Mouse (Mus musculus) left cerebral cortex, postnatal 14 days (tissue): ENCODE results near the gene Arid5b. TPM values are rescaled to one million over a fixed set of nuclear protein-coding genes. Genes with fewer than 3 reads are reported as not detected.

Experiments used
- DNase-seq, 2 experiments: peaks; one replicate each; pipeline ENCODE4 v3.0.0; 2021 to 2022; ENCODE audit warnings: low spot score in 2 of 2, mixed read lengths in 1 of 2
- intact Hi-C: fragments of 180-260 bp; cut with DNase I; formaldehyde crosslinking; loops from one replicate; pipeline ENCODE4 v1.15.1; 2025
- total RNA-seq, 2 experiments: library from RNA; stranded (reverse); gene quantifications; 2 replicates each; pipeline ENCODE4 v1.2.3; 2021

The Arid5b gene
- total RNA-seq, 2 experiments from 2014 or later: 24.3 to 25.8 TPM

GRCm38 (mm10) chr10:68175811-68176210 is 102.7 kb downstream of the Arid5b start:
- no peak for DNase-seq
- intact Hi-C loops: no loop called here

DNA sequence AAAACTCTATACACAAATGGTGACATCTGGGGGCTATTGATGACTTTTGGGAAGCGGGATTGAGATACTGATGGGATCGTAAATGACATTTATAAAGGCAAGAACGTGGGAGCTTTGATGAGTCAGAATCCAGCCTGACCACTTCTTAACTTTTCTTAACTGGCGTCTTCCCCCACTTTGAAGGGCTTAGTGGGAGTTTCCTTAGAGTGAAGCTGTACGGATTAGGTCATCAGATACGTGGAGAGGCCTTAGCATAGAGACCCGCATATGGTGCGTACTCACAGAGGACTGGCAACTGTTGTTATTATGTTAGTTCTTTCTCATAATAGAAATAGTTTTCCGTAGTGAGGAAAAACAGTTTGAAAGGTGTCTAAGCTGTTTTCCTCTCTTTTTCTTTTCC is 104.9 kb downstream of the Arid5b start:
- DNase-seq: no peak
- intact Hi-C loops: no loop called here

DNA sequence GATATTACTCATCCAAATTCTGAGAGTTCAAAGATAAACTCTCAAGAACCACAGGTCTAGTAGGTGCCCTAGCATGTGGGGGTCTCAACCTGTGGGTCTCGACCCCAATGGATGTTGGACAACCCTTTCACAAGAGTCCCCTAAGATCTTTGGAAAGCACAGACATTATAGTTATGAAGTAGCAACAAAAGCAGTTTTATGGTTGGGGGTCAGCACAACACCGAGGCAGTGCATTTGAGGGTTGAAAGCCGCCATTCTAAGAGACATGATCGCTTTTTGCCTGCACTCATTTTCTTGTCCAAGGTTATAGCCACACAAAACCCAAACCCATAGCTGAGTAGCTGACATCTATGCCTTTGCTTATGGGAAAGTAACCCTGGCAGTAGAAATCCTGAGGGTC is 105.6 kb downstream of the Arid5b start:
- intact Hi-C loops: no loop called here

DNA sequence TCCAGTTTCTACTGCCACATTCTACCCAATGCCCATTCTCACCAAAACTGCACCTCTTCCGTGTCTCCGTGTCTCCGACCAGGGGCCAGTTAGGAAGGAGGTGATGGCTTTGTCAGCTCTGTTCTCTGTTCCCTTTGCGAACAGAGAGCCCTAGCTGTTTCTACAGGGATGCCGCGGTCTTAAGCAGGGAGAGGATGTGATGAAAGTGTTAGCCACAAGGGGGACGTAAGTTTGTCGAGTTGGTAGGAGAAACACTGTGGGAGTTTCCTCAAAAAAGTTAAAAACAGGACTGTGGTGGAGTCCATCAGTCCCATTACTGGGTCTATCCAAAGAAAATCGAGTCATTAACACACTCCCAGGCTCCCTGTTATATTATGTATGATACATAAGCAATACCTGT is 106.6 kb downstream of the Arid5b start:
- intact Hi-C loops: no loop called here
- DNase-seq: no peak

More for the DNA sequence above, 105.6 kb downstream of the Arid5b start:
- DNase-seq: no peak

DNA sequence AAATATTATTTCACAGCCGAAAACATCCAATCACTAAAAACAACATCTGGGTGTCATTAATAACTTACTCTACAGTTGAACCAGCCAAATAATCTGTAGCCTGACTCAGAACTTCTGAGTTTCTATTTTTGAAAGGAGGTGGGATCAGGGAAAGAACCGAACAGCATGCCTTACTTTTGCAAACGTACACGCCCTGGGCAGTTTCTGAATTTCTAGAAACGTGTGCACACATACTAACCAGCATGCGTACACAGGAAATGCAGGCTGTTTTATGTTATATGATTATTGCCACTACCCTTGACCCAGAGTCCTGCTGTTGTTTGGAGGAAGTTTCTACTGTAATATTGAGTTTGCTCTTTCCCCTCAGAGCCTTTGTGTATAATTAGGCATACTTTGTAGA is 109.9 kb downstream of the Arid5b start:
- intact Hi-C loops: loop anchor here (5.0 kb wide), 2 partner anchors 44 to 109 kb away; partner anchors contain the start of gene Arid5b
- DNase-seq: no peak

- intact Hi-C loops: loop anchor here (5.0 kb wide), 2 partner anchors 44 to 109 kb away; partner anchors contain the start of gene Arid5b
- DNase-seq: no peak
Measured at GRCm38 (mm10) chr10:68168141-68168540, 110.4 kb downstream of the Arid5b start.

GRCm38 (mm10) chr10:68167118-68167517 is 111.4 kb downstream of the Arid5b start:
- no peak for DNase-seq
- intact Hi-C loops: loop anchor here (5.0 kb wide), 2 partner anchors 45 to 110 kb away; partner anchors contain the start of gene Arid5b

DNA sequence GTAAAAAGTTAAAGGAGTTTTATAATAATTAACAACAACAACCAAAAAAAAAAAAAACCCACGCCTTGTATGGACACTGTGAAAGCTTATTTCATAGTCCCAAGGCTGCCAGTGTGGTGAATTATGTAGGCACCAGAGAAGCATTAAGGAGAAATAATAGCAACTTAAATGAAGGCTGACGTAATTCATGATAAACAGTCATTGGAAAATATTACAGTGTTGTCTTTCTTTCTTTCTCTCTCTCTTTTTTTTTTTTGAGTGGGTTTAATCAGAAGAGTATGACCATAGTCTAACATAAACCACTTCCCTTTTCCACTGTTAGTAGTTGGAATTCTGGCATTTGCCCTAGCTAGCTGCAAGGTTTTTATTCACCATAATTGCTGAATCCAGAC is 111.8 kb downstream of the Arid5b start:
- DNase-seq: no peak
- intact Hi-C loops: loop anchor here (5.0 kb wide), 2 partner anchors 46 to 111 kb away; partner anchors contain the start of gene Arid5b

DNA sequence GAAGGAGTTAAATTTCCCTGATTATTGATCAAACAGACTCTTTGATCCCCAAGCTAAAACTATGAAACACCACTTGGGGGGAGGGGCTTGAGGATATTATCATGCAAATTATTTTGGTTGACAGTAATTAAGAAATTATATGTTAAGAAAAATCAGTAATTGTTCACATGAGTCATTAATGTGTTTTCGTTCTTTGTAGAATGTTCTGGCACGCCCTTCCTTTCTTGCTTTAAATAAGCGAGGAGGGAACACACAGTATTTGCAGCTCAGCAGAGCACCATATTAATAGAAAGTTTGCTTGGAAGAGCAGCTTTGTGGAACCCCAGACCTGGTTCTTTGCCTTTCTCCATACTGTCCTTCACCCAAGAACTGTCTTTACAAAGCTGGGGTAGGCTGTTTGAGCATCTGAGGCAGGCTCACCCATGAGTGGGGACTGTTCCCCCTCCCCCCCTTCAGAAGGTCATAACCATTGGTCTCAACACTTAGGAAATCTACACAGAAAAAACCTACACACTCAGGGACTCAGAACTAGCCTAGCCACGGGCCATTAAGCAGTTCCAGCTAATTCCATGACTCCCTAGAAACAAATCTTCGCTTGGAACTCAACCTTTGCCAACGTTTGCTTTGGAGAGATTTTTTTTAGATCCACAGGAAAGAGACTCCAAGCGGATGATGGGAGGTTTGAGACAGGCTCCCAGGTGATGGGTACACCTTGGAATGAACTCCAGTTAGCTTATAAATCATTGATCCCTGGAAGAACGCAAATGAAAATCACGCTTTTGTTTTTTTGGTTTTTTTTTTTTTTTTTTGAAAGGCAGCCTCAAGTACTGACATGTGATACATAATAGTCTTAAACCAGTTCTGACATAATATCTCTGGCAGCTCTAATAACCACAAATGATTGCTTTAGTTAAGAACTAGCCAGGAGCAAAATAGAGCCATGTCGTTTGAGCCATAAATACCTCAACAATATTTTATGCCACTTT is 112.5 kb downstream of the Arid5b start:
- intact Hi-C loops: loop anchor here (5.0 kb wide), 2 partner anchors 46 to 111 kb away; partner anchors contain the start of gene Arid5b
- no peak for DNase-seq

- DNase-seq: peak; percentile 27 to 75
- intact Hi-C loops: loop anchor here (5.0 kb wide), 2 partner anchors 47 to 112 kb away; partner anchors contain the start of gene Arid5b
Measured at GRCm38 (mm10) chr10:68164723-68165706, 113.5 kb downstream of the Arid5b start.

DNA sequence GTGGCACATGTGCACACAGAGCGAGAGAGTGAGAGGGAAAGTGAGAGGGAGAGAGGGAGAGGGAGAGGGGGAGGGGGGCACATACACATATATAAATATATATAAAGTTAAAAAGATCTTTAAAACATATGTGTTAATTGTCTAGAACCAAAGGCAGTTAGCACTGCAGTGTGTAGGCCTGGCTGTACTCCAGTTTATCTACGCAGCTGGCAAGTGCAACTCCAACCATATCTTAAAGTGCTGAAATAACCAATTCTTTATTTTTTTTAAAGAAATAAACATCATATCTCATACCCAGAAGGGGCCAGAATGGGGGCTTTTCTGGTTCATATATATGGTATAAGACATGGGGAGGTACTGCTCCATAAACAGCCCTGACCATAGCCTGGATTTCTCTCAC is 114.4 kb downstream of the Arid5b start:
- no peak for DNase-seq
- intact Hi-C loops: no loop called here

- intact Hi-C loops: no loop called here
- DNase-seq: no peak
Measured at GRCm38 (mm10) chr10:68159759-68160158, 118.8 kb downstream of the Arid5b start.

- intact Hi-C loops: no loop called here
- DNase-seq: no peak
Measured at GRCm38 (mm10) chr10:68158555-68158954, 120.0 kb downstream of the Arid5b start.

GRCm38 (mm10) chr10:68157511-68157910 is 121.0 kb downstream of the Arid5b start:
- intact Hi-C loops: no loop called here

DNA sequence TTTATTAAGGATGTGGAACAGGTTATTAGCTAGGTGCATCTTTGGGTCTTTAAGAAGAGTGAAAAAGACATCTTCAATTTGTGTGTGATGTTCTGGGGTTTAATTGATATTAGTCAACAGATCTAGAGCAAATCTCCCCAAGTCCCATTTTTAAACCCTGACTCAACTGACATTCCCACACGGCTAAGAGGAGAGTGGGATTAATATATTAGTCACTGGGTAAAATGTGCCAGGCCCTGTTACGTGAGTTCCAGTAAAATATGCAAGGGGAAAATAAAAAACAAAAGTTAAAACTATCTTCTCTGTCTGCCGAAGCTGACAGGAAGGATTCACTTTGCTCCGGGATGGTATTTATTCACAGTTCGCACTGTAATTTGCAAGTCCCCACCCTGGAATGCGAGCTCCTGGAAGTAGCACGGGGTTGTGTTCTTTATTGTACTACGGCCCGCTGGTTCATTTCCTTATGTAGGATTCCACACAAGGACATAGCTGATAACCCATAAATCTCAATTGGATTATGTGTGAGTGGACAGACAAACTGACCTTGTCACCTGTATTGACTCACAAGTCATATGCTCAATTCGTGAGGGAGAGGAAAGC is 121.8 kb downstream of the Arid5b start:
- intact Hi-C loops: no loop called here
- DNase-seq: no peak

More at GRCm38 (mm10) chr10:68157511-68157910, 121.0 kb downstream of the Arid5b start:
- DNase-seq: no peak

- no peak for DNase-seq
- intact Hi-C loops: no loop called here
Measured at GRCm38 (mm10) chr10:68156159-68156558, 122.4 kb downstream of the Arid5b start.

DNA sequence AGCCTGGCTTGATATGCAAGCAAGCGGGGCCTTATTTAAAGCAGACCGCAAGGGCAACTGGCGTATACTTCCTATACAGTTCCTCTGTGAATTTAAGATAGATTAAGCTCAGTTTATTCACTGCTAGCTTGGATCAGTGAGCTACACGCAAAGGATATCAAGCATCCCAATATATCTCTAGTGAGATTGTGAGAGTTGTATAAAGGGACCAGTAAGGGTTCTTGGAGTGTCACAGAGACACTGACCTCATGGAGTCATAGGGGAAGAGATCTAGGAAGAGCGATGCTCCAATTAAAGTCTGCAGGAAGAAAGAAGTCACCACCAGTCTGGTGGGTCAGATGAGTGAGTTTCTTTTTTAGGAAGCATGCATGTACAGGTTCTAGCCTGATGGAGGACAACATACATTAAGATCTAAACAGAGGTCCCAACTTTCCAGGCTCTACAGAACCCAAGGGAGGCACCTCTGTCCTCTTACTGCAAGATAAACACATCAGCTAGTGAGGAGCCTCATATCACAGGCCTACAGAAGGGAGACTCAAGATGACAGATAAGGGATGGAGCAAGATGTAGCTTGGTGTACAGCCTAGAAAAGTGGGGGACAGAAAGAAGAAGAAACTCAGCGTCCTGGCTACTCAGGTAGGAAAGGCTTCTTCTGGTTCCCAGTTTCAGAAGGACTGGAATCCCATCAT is 123.0 kb downstream of the Arid5b start:
- no peak for DNase-seq
- intact Hi-C loops: no loop called here

DNA sequence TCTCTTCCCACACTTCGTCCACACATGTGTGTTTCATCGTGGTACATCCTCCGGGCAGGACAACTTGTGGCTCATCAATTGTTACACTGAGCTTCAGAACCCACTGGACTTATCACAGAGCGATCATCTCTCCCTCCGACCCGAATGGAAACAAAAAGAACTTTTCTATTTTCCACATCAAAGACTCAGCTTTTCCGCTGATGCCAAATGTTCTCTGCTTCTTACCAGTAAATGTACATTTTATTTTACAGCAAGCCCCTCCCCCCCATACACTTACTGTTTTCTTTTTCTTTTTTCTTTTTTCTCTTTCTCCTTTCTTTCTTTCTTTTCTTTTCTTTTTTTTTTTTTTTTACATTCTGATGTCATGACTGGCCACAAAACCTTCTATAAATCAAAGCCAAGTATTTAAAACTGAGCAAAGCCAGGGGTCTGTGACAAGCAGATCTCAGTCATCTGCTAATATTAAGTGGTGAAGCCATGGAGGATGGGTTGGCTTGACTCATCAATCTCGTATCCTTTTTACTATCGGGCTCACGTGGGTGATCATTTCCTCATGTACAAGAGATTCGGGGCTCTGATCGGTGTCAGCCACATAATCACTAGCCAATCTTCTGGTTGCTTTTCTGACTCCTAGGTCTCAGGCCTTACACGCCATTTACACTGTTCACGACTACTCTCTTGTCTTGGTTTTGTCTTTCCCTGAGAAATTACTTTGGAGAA is 124.3 kb downstream of the Arid5b start:
- no peak for DNase-seq
- intact Hi-C loops: loop anchor here (5.0 kb wide), 1 partner anchor 292 kb away; no protein-coding TSS in a partner anchor
